Mouse (Mus musculus) stomach, postnatal 0 days (tissue): ENCODE measurements around the gene Tedc1.

Source experiments
- CTCF ChIP-seq: IDR thresholded peaks from 2 replicates; pipeline ENCODE4 v1.5.1; 2016; ENCODE audit warnings: antibody characterized with exemption, low read depth, mild to moderate bottlenecking, moderate library complexity
- EP300 ChIP-seq: optimal IDR thresholded peaks from 2 replicates; pipeline ENCODE3; 2016; ENCODE audit warnings: antibody characterized with exemption

DNA sequence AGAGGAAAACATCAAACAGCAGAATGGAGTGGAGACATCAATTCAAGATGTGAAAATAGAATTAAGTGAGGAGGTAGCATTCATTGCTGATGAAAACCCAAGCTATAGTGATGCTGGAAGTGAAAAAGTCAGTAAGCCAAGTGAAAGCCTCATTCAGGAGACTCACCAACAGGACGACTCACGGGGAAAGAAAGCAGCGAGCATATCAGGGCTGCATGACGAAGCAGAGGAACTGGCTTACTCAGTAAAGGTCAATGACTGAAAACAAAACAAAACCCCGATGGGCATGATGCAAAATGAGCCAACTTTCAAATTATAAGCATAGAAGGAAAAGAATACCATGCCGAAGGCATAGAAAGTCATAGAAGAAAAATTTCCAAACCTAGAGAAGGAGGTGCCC lies 51.5 kb downstream of the Tedc1 start:
- TF ChIP-seq CTCF: no peak
- no peak for TF ChIP-seq EP300
